Mouse (Mus musculus) ES-E14 (cell line): ENCODE data around the gene Prkag2. TPM values are rescaled to one million over a fixed set of nuclear protein-coding genes. Genes with fewer than 3 reads are reported as not detected.

Experiments used
- DNase-seq: peaks from one replicate; pipeline ENCODE4 v3.0.0-alpha.2; 2013; ENCODE audit warnings: low read depth, low spot score
- H3K27ac ChIP-seq: 2 replicates; pipeline ENCODE4 v1.5.1; 2012; ENCODE audit warnings: low read depth, mild to moderate bottlenecking, low read length, moderate library complexity, mixed read lengths; ENCODE audit not compliant: poor library complexity, insufficient read depth, severe bottlenecking
- H3K36me3 ChIP-seq: 2 replicates; pipeline ENCODE4 v1.6.1; 2012; ENCODE audit warnings: mild to moderate bottlenecking, low read length, moderate library complexity, mixed read lengths; ENCODE audit not compliant: control insufficient read depth, poor library complexity, insufficient read depth, severe bottlenecking
- H3K4me1 ChIP-seq, 2 experiments: fragments of 150-350 bp in 1 of 2; sonication (generic) in 1 of 2; 2 replicates each; pipeline ENCODE4 v1.6.1; 2012; ENCODE audit warnings: low read length in 2 of 2, mild to moderate bottlenecking in 1 of 2, mixed read lengths in 1 of 2; ENCODE audit not compliant: control insufficient read depth in 2 of 2, insufficient read depth in 2 of 2, poor library complexity in 1 of 2
- H3K4me3 ChIP-seq, 2 experiments: fragments of 150-350 bp in 1 of 2; sonication (generic) in 1 of 2; 2 replicates each; pipeline ENCODE4 v1.5.1; 2012; ENCODE audit warnings: low read length in 2 of 2, low read depth in 1 of 2, mild to moderate bottlenecking in 1 of 2, mixed read lengths in 1 of 2; ENCODE audit not compliant: insufficient read depth in 1 of 2, poor library complexity in 1 of 2, severe bottlenecking in 1 of 2
- H3K9ac ChIP-seq: 2 replicates; pipeline ENCODE4 v1.6.1; 2012; ENCODE audit warnings: low read depth, mild to moderate bottlenecking, low read length, mixed read lengths; ENCODE audit not compliant: poor library complexity, insufficient read depth, severe bottlenecking
- H3K9me3 ChIP-seq: fragments of 150-350 bp; sonication (generic); 2 replicates; pipeline ENCODE4 v1.6.1; 2012; ENCODE audit warnings: low read depth, mild to moderate bottlenecking, low read length; ENCODE audit not compliant: control insufficient read depth, insufficient read depth
- CHD2 ChIP-seq: IDR thresholded peaks from 2 replicates; pipeline ENCODE4 v1.6.1; 2014; ENCODE audit warnings: mild to moderate bottlenecking, low read depth, low read length, inconsistent platforms
- HCFC1 ChIP-seq: IDR thresholded peaks from 2 replicates; pipeline ENCODE4 v1.6.1; 2012; ENCODE audit warnings: low read length, inconsistent platforms, borderline replicate concordance; ENCODE audit not compliant: insufficient read depth
- MAFK ChIP-seq: IDR thresholded peaks from 2 replicates; pipeline ENCODE4 v1.6.1; 2014; ENCODE audit warnings: mild to moderate bottlenecking, low read depth, low read length, inconsistent platforms; ENCODE audit not compliant: insufficient read depth
- ZC3H11A ChIP-seq: IDR thresholded peaks from 2 replicates; pipeline ENCODE4 v1.6.1; 2012; ENCODE audit warnings: low read depth, mild to moderate bottlenecking, inconsistent platforms, low read length, borderline replicate concordance
- ZNF384 ChIP-seq: IDR thresholded peaks from 2 replicates; pipeline ENCODE4 v1.6.1; 2012; ENCODE audit warnings: low read depth, low read length, inconsistent platforms
- in situ Hi-C, 2 experiments: fragments of 600-800 bp; cut with MboI; formaldehyde crosslinking; loops; one replicate each; pipeline ENCODE4 v1.15.1; 2025; ENCODE audit warnings: low sequenced_read_pairs in 2 of 2, inconsistent platforms in 1 of 2; ENCODE audit not compliant: unreplicated experiment in 2 of 2
- total RNA-seq: library from RNA; depleted of rRNA; stranded (reverse); fragments of 300-350 nt; gene quantifications from 2 replicates; pipeline ENCODE4 v1.2.3, GENCODE M21; 2012; rRNA removed

The Prkag2 gene
- total RNA-seq, result 8.7 and 10.5 TPM in 2 replicates

DNA sequence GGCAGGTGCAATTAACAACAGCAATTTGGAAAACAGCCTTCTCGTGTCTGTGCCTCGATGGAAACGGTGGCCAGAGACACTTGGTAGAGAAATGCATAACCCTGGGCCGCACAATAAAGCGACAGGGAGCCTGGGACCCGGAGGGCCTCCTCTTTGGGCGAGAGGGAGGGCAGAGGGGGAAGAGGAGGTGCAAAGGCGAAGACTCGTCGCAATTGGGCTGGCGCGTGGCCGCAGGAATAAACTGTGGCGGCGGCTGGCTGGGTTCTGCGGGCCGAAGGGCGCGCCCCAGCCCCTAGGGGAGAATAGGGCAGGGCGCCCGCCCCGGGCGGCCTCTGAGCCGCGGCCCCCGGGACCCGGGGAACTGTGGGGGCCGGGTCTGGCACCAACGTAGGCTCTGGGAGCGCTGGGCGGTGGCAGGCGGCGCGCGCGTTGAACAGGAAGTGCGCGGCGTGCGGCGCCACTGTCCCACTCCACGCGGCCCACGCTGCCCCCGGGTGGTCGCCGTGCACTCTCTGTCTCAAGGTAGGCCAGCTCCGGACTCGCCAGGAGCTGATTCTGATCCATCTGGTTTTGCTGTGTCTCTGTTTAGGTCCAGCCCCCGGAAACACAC is at the start of gene Prkag2:
Gene Prkag2, minus strand, starts transcription at position 127 of the 610 bp plus-strand sequence.
- Histone ChIP-seq H3K9me3 (no peaks in the 10 kb centered on the region), H3K9ac (peak within 1 kb of the TSS; percentile 66), H3K27ac (no peak within 1 kb of the TSS), H3K4me3 (peak within 1 kb of the TSS; percentile 66 to 72), H3K36me3 (no peaks in the 10 kb centered on the region), H3K4me1 (peaks cover 0 to 2% of the 10 kb centered on the region in 2 experiments; a peak in 1 of 4 replicates)
- TF ChIP-seq ZNF384 (no peak), CHD2 (no peak), MAFK (no peak), HCFC1 (no peak), ZC3H11A (no peak)
- in situ Hi-C loops, result no loop called here
- peak; percentile 37 for DNase-seq

DNA sequence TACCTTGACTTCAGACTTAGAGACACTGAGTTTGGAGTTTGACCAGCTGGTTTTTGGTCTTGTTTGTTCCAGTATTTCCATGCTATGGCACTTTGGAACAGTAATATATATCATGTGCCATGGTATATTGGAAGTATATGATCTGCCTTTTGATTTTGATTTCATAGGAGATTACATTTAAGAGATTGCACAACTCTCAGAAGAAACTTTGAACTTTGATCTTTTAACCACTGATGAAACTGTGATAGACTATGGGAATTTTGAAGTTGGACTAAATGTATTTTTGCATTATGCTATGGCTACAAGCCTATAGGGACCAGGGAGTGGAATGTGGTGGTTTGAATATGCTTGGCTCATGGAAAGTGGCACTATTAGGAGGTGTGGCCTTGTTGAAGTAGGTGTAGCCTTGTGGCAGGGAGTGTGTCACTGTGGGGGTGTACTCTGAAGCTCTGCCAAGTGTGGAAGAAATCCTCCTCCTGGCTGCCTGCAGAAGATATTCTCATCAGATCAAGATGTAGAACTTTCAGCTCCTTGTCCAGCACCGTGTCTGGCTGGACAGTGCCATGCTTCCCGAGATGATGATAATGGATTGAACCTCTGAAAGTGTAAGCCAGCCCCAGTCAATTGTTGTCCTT is 49.0 kb upstream of the Prkag2 start:
- no peak for DNase-seq
- no peak overlapping the region for H3K27ac ChIP-seq
- H3K4me1 ChIP-seq, result 0 out of 4 replicates have a peak, but pooled peaks cover 0 to 4% of the 10 kb centered on the region in 2 experiments
- TF ChIP-seq HCFC1 (no peak), CHD2 (no peak), MAFK (no peak), ZNF384 (no peak), ZC3H11A (no peak)
- H3K36me3 ChIP-seq, result no peaks in the 10 kb centered on the region
- H3K9ac ChIP-seq, result no peak overlapping the region
- in situ Hi-C loops, result no loop called here
- H3K9me3 ChIP-seq, result no peaks in the 10 kb centered on the region
- no peak overlapping the region for H3K4me3 ChIP-seq

DNA sequence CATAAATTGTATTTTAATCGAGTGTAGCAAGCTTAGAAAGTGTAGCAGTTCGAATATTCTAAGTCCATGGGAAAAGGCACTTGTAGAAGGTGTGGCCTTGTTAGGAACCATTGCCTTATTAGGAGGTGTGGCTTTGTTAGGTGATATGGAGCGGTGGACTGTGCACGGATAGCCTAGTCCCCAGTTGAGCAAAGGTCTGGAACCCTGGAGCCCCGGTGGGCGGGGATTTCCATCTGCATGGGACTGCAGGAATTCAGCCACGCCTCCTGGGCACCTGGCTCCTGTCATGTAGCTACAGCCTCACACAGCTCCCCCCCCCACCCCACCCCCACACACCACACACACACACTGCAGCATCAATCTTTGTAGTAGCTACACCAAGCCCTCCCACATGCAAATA is 46.3 kb upstream of the Prkag2 start:
- no peak for DNase-seq
- Histone ChIP-seq H3K4me1 (0 out of 4 replicates have a peak, but pooled peaks cover 0 to 4% of the 10 kb centered on the region in 2 experiments), H3K4me3 (no peak overlapping the region), H3K36me3 (no peaks in the 10 kb centered on the region), H3K27ac (no peak overlapping the region), H3K9ac (no peak overlapping the region), H3K9me3 (no peaks in the 10 kb centered on the region)
- in situ Hi-C loops, result no loop called here
- TF ChIP-seq CHD2 (no peak), MAFK (no peak), ZC3H11A (no peak), HCFC1 (no peak), ZNF384 (no peak)

DNA sequence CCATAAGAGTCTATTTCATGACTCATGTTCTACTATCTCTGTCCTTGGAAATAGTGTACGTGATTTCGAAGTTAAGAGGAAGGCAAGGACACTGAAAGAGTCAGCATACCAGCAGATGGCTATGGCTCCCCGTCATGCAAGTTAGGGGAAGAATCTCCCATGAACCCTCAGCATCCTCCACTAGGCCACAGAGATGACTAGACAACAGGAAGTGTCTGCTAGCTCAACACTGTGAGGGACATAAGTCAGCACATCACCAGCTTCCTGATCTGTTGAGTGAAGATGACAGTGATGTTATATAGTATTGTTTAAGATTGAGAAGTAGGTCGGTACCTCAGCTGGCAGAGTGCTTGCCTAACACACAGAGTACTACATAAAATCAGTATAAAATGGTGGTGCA is 27.4 kb upstream of the Prkag2 start:
- TF ChIP-seq HCFC1 (no peak), CHD2 (no peak), ZC3H11A (no peak), ZNF384 (no peak)
- Histone ChIP-seq H3K9me3 (no peaks in the 10 kb centered on the region), H3K4me3 (no peak overlapping the region), H3K27ac (no peak overlapping the region), H3K36me3 (no peaks in the 10 kb centered on the region), H3K4me1 (no peaks in the 10 kb centered on the region), H3K9ac (no peak overlapping the region)
- DNase-seq, result no peak
- in situ Hi-C loops, result no loop called here
